Mouse (Mus musculus) lung, adult 18-20 months (tissue): ENCODE measurements around the gene Gm3542.
"Not testable (repeated sequence)": the region's sequence is repeated elsewhere in the genome, so short reads cannot be mapped to it uniquely, and the experiment has no call there.

Experiments used
- DNase-seq, 2 experiments: peaks; one replicate each; pipeline ENCODE4 v3.0.0; 2022; ENCODE audit warnings: mixed read lengths in 2 of 2

The Gm3542 gene

DNA sequence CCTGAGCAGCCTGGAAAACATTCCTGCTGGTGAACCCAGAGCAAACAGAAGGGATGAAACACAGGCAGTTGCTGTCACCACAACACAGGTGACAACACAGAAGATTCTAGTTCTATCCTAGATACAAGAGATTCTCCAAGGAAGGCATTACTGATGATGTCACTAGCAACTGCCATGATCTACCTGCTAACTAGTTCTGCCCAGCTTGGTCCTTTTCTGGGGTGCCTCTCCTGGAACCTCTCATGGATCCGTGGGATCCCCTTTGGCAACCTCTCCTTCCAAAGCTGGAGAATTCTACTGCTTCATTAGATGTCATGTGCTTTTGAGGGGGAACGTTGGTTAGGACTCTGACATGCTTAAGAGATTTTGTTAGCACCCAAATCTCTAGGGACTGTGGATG lies at the start of gene Gm3542:
TSS of gene Gm3542 (minus strand) at position 101 of the 400 bp plus-strand sequence.
- not testable (repeated sequence) for DNase-seq
